Mouse (Mus musculus) bone marrow macrophage, adult 2 months (primary cell): ENCODE results near the gene Slco1c1.

ENCODE experiments used
- CTCF ChIP-seq: IDR thresholded peaks from 2 replicates; pipeline ENCODE4 v1.5.1; 2012; ENCODE audit warnings: low read depth, mild to moderate bottlenecking, low read length, moderate library complexity
- POLR2A ChIP-seq: IDR thresholded peaks from 2 replicates; pipeline ENCODE4 v1.6.1; 2012; ENCODE audit warnings: mild to moderate bottlenecking, low read depth, low read length, borderline replicate concordance

DNA sequence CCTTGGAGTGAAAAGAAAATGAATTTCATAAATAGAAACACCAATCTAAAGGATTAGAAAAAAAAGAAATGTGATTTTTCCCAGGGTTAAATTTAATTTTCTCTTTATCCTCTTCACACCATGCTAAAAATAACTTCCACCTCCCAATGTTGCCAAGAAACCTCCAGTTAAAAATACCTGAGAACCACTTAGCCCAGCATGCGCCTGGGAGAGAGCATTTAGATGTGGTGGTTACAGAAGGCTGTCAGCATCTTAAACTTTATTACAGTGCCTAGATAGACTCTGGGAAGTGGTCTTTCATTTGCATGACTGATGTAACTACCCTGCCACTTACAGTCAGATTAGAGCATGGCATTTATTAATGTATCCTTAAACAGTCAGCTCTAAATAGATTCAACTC lies 17.0 kb downstream of the Slco1c1 start:
- TF ChIP-seq CTCF (no peak), POLR2A (no peak)
